Mouse (Mus musculus): ENCODE measurements around the gene Chst15. TPM values are rescaled to one million over a fixed set of nuclear protein-coding genes. Genes with fewer than 3 reads are reported as not detected.

The Chst15 gene
- 30.2 and 30.8 TPM in 2 replicates for polyA plus RNA-seq (2014; fragmentation: Nextera tagmentation; extraction: Ambion mirVana)

GRCm38 (mm10) chr7:132317036-132317541 is at the start of gene Chst15:
Gene Chst15, minus strand, starts transcription at chr7:132317228.
- ATAC-seq (ENCODE audit: insufficient number of reproducible peaks, insufficient read depth, low FRiP score, low read depth): peak; percentile 50; the same call in 1 of the 2 replicates
- Histone ChIP-seq H3K4me2 (replicated peaks; ENCODE audit: low read depth, low read length) (peak within 1 kb of the TSS; percentile 91), H3K9me3 (ENCODE audit: control insufficient read depth, low read depth, low read length) (no peaks in the 10 kb centered on the region), H3K27ac (ENCODE audit: low read length) (peak within 1 kb of the TSS; percentile 94), H3K36me3 (ENCODE audit: control insufficient read depth, insufficient read depth, low read length) (no peaks in the 10 kb centered on the region), H3K4me3 (ENCODE audit: low read depth, low read length) (peak within 1 kb of the TSS; percentile 83), H3K9ac (replicated peaks; ENCODE audit: low read depth, low read length) (peak within 1 kb of the TSS; percentile 78), H3K4me1 (ENCODE audit: control insufficient read depth, insufficient read depth, low read length) (peaks cover 39% of the 10 kb centered on the region), H3K27me3 (ENCODE audit: control insufficient read depth, insufficient read depth, low read length) (no peaks in the 10 kb centered on the region)
- under 1% methylated on average over 34 of the region's 34 CpGs for WGBS

- Histone ChIP-seq H3K27me3 (ENCODE audit: control insufficient read depth, insufficient read depth, low read length) (no peaks in the 10 kb centered on the region), H3K4me3 (ENCODE audit: low read depth, low read length) (no peak overlapping the region), H3K27ac (ENCODE audit: low read length) (no peak overlapping the region), H3K9me3 (ENCODE audit: control insufficient read depth, low read depth, low read length) (no peaks in the 10 kb centered on the region), H3K9ac (replicated peaks; ENCODE audit: low read depth, low read length) (no peak overlapping the region), H3K4me1 (ENCODE audit: control insufficient read depth, insufficient read depth, low read length) (0 out of 2 replicates have a peak, but pooled peaks cover 4% of the 10 kb centered on the region), H3K4me2 (replicated peaks; ENCODE audit: low read depth, low read length) (no peak overlapping the region), H3K36me3 (ENCODE audit: control insufficient read depth, insufficient read depth, low read length) (no peaks in the 10 kb centered on the region)
- no peak for ATAC-seq (ENCODE audit: insufficient number of reproducible peaks, insufficient read depth, low FRiP score, low read depth)
- WGBS: 83% methylated on average over 5 of the region's 5 CpGs
Measured at GRCm38 (mm10) chr7:132365703-132366384, 48.8 kb upstream of the Chst15 start.

GRCm38 (mm10) chr7:132365111-132365510 is 48.1 kb upstream of the Chst15 start:
- H3K4me1 ChIP-seq (ENCODE audit: control insufficient read depth, insufficient read depth, low read length): 0 out of 2 replicates have a peak, but pooled peaks cover 2% of the 10 kb centered on the region
- 85% methylated on average over 5 of the region's 5 CpGs for WGBS
- no peak overlapping the region for H3K4me3 ChIP-seq (ENCODE audit: low read depth, low read length)
- no peak overlapping the region for H3K9ac ChIP-seq (replicated peaks; ENCODE audit: low read depth, low read length)
- no peak overlapping the region for H3K27ac ChIP-seq (ENCODE audit: low read length)
- no peaks in the 10 kb centered on the region for H3K9me3 ChIP-seq (ENCODE audit: control insufficient read depth, low read depth, low read length)
- no peaks in the 10 kb centered on the region for H3K36me3 ChIP-seq (ENCODE audit: control insufficient read depth, insufficient read depth, low read length)
- no peak for ATAC-seq (ENCODE audit: insufficient number of reproducible peaks, insufficient read depth, low FRiP score, low read depth)
- H3K4me2 ChIP-seq (replicated peaks; ENCODE audit: low read depth, low read length): no peak overlapping the region
- H3K27me3 ChIP-seq (ENCODE audit: control insufficient read depth, insufficient read depth, low read length): no peaks in the 10 kb centered on the region

GRCm38 (mm10) chr7:132364506-132364905 is 47.5 kb upstream of the Chst15 start:
- H3K9ac ChIP-seq (replicated peaks; ENCODE audit: low read depth, low read length): no peak overlapping the region
- no peaks in the 10 kb centered on the region for H3K4me1 ChIP-seq (ENCODE audit: control insufficient read depth, insufficient read depth, low read length)
- no peak overlapping the region for H3K4me2 ChIP-seq (replicated peaks; ENCODE audit: low read depth, low read length)
- no peaks in the 10 kb centered on the region for H3K27me3 ChIP-seq (ENCODE audit: control insufficient read depth, insufficient read depth, low read length)
- H3K9me3 ChIP-seq (ENCODE audit: control insufficient read depth, low read depth, low read length): no peaks in the 10 kb centered on the region
- no peak overlapping the region for H3K4me3 ChIP-seq (ENCODE audit: low read depth, low read length)
- WGBS: 61% methylated on average over 5 of the region's 5 CpGs
- H3K27ac ChIP-seq (ENCODE audit: low read length): no peak overlapping the region
- ATAC-seq (ENCODE audit: insufficient number of reproducible peaks, insufficient read depth, low FRiP score, low read depth): no peak
- no peaks in the 10 kb centered on the region for H3K36me3 ChIP-seq (ENCODE audit: control insufficient read depth, insufficient read depth, low read length)

- H3K9ac ChIP-seq (replicated peaks; ENCODE audit: low read depth, low read length): no peak overlapping the region
- H3K27ac ChIP-seq (ENCODE audit: low read length): no peak overlapping the region
- 74% methylated on average over 4 of the region's 4 CpGs for WGBS
Measured at GRCm38 (mm10) chr7:132360336-132360735, 43.3 kb upstream of the Chst15 start.

GRCm38 (mm10) chr7:132358709-132359108 is 41.7 kb upstream of the Chst15 start:
- ATAC-seq (ENCODE audit: insufficient number of reproducible peaks, insufficient read depth, low FRiP score, low read depth): no peak
- Histone ChIP-seq H3K36me3 (ENCODE audit: control insufficient read depth, insufficient read depth, low read length) (no peaks in the 10 kb centered on the region), H3K9ac (replicated peaks; ENCODE audit: low read depth, low read length) (no peak overlapping the region), H3K27me3 (ENCODE audit: control insufficient read depth, insufficient read depth, low read length) (no peaks in the 10 kb centered on the region), H3K27ac (ENCODE audit: low read length) (no peak overlapping the region), H3K9me3 (ENCODE audit: control insufficient read depth, low read depth, low read length) (no peaks in the 10 kb centered on the region), H3K4me2 (replicated peaks; ENCODE audit: low read depth, low read length) (no peak overlapping the region), H3K4me3 (ENCODE audit: low read depth, low read length) (no peak overlapping the region), H3K4me1 (ENCODE audit: control insufficient read depth, insufficient read depth, low read length) (0 out of 2 replicates have a peak, but pooled peaks cover 2% of the 10 kb centered on the region)
- WGBS: 63% methylated on average over 4 of the region's 4 CpGs

More at GRCm38 (mm10) chr7:132360336-132360735, 43.3 kb upstream of the Chst15 start:
- Histone ChIP-seq H3K9me3 (ENCODE audit: control insufficient read depth, low read depth, low read length) (no peaks in the 10 kb centered on the region), H3K4me1 (ENCODE audit: control insufficient read depth, insufficient read depth, low read length) (0 out of 2 replicates have a peak, but pooled peaks cover 2% of the 10 kb centered on the region), H3K36me3 (ENCODE audit: control insufficient read depth, insufficient read depth, low read length) (no peaks in the 10 kb centered on the region), H3K4me3 (ENCODE audit: low read depth, low read length) (no peak overlapping the region), H3K27me3 (ENCODE audit: control insufficient read depth, insufficient read depth, low read length) (no peaks in the 10 kb centered on the region), H3K4me2 (replicated peaks; ENCODE audit: low read depth, low read length) (no peak overlapping the region)
- no peak for ATAC-seq (ENCODE audit: insufficient number of reproducible peaks, insufficient read depth, low FRiP score, low read depth)

- Histone ChIP-seq H3K36me3 (ENCODE audit: control insufficient read depth, insufficient read depth, low read length) (no peaks in the 10 kb centered on the region), H3K4me2 (replicated peaks; ENCODE audit: low read depth, low read length) (no peak overlapping the region), H3K9me3 (ENCODE audit: control insufficient read depth, low read depth, low read length) (no peaks in the 10 kb centered on the region), H3K27me3 (ENCODE audit: control insufficient read depth, insufficient read depth, low read length) (no peaks in the 10 kb centered on the region), H3K4me1 (ENCODE audit: control insufficient read depth, insufficient read depth, low read length) (0 out of 2 replicates have a peak, but pooled peaks cover 2% of the 10 kb centered on the region), H3K4me3 (ENCODE audit: low read depth, low read length) (no peak overlapping the region), H3K27ac (ENCODE audit: low read length) (no peak overlapping the region), H3K9ac (replicated peaks; ENCODE audit: low read depth, low read length) (no peak overlapping the region)
- no peak for ATAC-seq (ENCODE audit: insufficient number of reproducible peaks, insufficient read depth, low FRiP score, low read depth)
- 42% methylated on average over 3 of the region's 3 CpGs for WGBS
Measured at GRCm38 (mm10) chr7:132358250-132358649, 41.2 kb upstream of the Chst15 start.

- Histone ChIP-seq H3K9ac (replicated peaks; ENCODE audit: low read depth, low read length) (no peak overlapping the region), H3K36me3 (ENCODE audit: control insufficient read depth, insufficient read depth, low read length) (no peaks in the 10 kb centered on the region), H3K4me2 (replicated peaks; ENCODE audit: low read depth, low read length) (no peak overlapping the region), H3K4me1 (ENCODE audit: control insufficient read depth, insufficient read depth, low read length) (0 out of 2 replicates have a peak, but pooled peaks cover 2% of the 10 kb centered on the region), H3K9me3 (ENCODE audit: control insufficient read depth, low read depth, low read length) (no peaks in the 10 kb centered on the region), H3K4me3 (ENCODE audit: low read depth, low read length) (no peak overlapping the region), H3K27me3 (ENCODE audit: control insufficient read depth, insufficient read depth, low read length) (no peaks in the 10 kb centered on the region), H3K27ac (ENCODE audit: low read length) (no peak overlapping the region)
- ATAC-seq (ENCODE audit: insufficient number of reproducible peaks, insufficient read depth, low FRiP score, low read depth): no peak
- WGBS: 88% methylated on average over 3 of the region's 3 CpGs
Measured at GRCm38 (mm10) chr7:132357841-132358237, 40.8 kb upstream of the Chst15 start.
